Mouse (Mus musculus) cortical plate, adult 2 months (tissue): ENCODE data around the gene Tmem140. TPM values are rescaled to one million over a fixed set of nuclear protein-coding genes. Genes with fewer than 3 reads are reported as not detected.

Source experiments
- H3K27ac ChIP-seq: fragments of 200-500 bp; 2 replicates; pipeline ENCODE4 v1.5.1; 2012; ENCODE audit warnings: low read length, control low read depth, inconsistent platforms; ENCODE audit not compliant: insufficient read depth
- H3K4me1 ChIP-seq: fragments of 200-500 bp; 2 replicates; pipeline ENCODE4 v1.6.1; 2011; ENCODE audit warnings: low read length; ENCODE audit not compliant: control insufficient read depth, insufficient read depth
- H3K4me3 ChIP-seq: fragments of 200-500 bp; 2 replicates; pipeline ENCODE4 v1.5.1; 2011; ENCODE audit warnings: mild to moderate bottlenecking, low read length, control low read depth; ENCODE audit not compliant: insufficient read depth
- CTCF ChIP-seq: fragments of 200-500 bp; IDR thresholded peaks from 2 replicates; pipeline ENCODE4 v1.5.1; 2011; ENCODE audit warnings: mild to moderate bottlenecking, control low read depth, low read length; ENCODE audit not compliant: insufficient read depth; ENCODE audit errors: extremely low read depth
- POLR2A ChIP-seq: fragments of 200-500 bp; IDR thresholded peaks from 2 replicates; pipeline ENCODE4 v1.6.1; 2011; ENCODE audit warnings: mild to moderate bottlenecking, low read length, control low read depth; ENCODE audit not compliant: insufficient read depth; ENCODE audit errors: extremely low read depth
- polyA plus RNA-seq: library from polyadenylated mRNA; depleted of rRNA; stranded (reverse); fragments of >200 nt; gene quantifications from 2 replicates; pipeline ENCODE4 v1.2.3, GENCODE M21; 2012

Tmem140 gene
- polyA plus RNA-seq, 1 experiment, result 2.7 TPM

DNA sequence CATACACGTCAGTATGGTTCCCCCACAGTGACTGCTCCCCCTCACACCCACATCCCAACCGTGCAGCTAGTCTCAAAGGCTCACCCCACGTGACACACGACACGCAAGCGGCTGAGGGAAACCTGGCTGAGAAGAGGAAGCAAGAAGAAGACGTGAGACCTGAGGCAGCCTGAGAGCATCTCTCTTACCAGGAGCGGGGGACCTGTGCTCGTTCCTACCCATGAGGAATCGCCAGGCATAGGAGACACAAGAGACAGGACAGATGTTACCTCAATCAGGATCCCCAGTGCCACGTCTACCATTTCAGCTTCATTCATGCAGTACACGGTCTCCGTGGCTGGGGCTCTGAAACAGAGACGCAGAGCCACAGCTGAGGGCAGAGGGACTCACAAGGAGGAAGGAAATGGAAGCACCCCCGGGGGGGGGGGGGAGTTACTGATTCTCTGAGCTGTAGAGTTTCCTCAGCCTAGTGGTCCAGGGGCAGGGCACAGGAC is 12.4 kb downstream of the Tmem140 start:
- no peak overlapping the region for H3K4me3 ChIP-seq
- H3K27ac ChIP-seq, result peak overlapping the region; percentile 54
- peaks cover 1% of the 10 kb centered on the region for H3K4me1 ChIP-seq
- no peak for TF ChIP-seq POLR2A
- TF ChIP-seq CTCF, result no peak

DNA sequence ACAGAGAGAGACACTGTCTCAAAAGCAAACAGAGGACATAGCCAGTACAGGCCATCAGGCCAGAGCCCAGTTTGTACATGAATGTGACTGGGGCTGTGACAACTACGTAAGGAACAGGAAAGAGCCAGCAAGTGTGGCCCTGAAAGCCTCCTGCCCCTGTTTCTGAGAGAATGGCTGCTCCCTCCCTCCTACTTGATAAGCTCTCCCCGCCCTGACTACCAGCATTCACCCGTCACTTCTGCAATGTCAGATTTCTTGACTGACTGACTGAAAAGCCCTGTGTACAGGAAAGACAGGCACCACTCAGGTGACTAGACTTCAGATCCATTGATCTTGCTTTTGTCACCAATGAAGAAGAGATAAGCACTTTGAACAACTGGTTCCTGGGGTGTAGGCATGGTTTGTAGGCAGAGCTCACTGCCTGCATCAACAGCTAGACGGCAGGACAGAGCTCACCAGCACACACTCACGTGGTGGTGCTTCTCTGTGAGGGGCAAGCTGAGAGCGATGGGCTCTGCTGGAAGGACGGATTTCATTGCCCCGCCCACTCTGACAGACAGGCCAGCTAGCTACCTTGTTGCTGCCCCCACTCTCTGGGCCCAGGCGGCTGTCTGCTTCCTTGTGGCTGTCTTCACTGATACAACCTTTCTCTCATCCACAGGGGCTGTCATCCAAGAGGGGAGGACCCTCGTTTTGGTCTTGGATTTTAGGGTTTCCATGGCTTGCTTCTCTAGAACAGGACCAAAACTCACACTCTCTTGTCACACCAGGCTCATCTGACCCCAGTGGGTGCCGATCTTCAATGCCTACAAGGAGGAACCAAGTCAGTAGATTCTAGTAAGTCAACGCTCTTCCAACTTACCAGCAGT is 13.3 kb downstream of the Tmem140 start:
- peaks cover 1% of the 10 kb centered on the region for H3K4me1 ChIP-seq

DNA sequence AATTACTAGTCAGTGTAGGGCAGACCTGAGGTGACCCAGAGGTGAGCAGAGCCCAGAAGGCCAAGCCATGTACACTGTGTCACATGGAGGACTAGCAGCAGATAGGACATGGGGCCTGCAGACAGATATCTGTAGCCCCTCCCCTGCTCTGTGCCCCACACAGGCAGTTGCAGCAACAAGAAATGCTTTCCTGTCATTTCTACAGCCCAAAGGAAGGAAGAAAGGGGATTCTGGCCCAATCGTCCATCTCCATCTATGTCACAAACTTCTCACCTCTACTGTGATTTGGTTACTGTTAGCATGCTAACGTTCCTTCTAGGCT is 13.8 kb downstream of the Tmem140 start:
- Histone ChIP-seq H3K4me1 (peaks cover 1% of the 10 kb centered on the region), H3K27ac (no peak overlapping the region), H3K4me3 (no peak overlapping the region)
- no peak for TF ChIP-seq POLR2A
- TF ChIP-seq CTCF, result no peak

More for the DNA sequence above, 13.3 kb downstream of the Tmem140 start:
- H3K27ac ChIP-seq, result peak overlapping the region; percentile 54; the same call in 1 of the 2 replicates
- H3K4me3 ChIP-seq, result no peak overlapping the region
- no peak for TF ChIP-seq CTCF
- no peak for TF ChIP-seq POLR2A

DNA sequence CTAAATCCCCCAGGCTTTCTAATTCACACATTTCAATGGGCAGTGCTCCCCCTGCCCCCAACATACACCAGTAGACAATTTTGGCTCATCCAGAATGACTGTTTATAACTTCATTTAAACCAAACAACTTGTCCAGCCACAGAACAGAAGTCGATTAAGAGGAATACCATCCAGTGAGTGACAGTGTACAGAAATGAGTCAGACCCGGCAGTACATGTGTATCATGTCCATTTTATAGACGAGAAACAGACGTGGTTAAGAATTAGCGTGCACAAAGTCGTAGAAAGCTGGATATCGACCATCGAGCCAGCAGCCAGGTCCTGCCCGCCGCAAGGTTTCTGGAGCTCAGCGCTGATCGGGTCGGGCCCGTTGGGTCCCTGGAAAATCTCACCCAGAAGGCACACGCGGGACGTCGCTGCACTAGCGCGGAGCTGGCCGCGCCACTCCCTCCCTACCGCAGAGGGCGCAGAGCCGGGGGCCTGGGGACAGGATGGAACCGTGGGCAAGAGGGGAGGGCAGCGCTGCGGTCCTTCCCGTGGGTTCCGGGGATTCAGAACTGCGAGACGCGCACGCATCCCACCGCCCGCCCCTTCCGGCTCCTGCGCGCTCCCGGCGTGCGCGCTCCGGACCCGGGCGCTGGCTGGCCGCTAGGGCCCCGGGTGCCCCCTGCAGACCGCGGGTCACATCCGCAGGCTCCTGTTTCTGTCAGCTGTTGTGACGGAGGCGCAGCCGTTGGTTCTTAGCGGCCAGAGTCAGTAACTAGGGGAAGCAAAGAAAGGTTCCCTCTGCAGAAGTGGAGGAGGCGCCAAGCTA is 14.8 kb downstream of the Tmem140 start, which contains the start of gene Cyren:
Cyren (minus strand) TSS at position 552 of the 813 bp plus-strand sequence.
- peak within 1 kb of the TSS; percentile 80 for H3K4me3 ChIP-seq
- no peak for TF ChIP-seq CTCF
- peak; percentile 64; the same call in 1 of the 2 replicates for TF ChIP-seq POLR2A
- peak within 1 kb of the TSS; percentile 95 for H3K27ac ChIP-seq
- peaks cover 1% of the 10 kb centered on the region for H3K4me1 ChIP-seq

DNA sequence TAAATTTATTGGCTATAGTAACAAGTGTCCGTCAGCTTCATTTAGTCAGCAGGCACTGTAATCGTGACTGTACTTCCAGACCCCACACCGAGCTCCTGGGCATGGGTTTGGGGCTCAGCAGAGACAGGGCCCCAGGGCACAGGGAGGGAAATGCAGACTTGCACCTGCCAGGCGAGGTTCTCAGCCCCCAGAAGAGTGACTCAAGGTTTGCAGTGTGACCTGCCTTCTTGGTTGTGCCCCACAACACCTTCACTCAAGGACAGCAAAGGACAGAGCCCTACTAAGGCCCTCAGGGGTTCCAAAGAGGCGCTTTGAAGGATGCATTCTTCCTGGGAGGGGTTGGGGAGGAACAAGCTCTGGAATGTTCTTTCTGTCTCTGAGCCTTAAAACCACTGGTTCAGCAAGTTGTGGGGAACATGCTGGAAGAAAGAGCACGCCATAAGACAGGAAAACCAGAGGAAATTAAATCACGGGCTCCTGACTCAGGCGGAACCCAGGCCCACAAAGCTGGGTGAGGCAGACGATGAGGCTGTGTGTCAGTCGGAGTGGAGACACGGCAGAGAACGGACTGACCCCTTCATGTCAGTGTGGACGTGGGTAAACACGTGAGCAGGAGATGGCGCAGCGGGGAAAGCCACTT is 16.3 kb downstream of the Tmem140 start:
- TF ChIP-seq CTCF, result no peak
- no peak for TF ChIP-seq POLR2A

DNA sequence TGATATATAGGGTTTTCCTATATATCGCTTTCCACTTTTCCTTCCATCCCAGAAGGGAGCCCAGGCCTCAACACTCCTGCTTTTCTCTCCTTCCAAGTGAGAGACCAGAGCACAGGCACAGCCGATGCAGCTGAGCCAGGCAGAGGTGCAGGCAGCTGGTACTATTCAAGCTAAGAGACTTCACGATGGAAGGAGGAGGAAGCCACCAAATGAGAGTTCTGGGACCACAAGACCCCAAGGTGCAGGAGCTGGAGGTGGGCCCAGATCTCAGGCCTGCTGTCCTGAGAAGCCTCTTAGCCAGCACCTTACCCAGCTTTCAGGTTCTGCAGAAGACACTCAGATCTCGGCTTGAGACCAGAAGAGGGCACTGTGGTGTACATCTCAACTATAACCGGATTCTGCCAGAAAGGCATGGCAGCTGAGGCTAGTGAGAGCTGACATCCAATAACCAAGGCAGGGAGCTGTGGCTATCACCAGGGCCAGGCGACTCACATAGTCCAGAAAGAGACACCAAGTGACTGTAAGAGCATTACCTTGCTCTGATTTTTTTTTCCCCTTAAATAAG is 17.0 kb downstream of the Tmem140 start:
- peak; percentile 53 for TF ChIP-seq CTCF
- TF ChIP-seq POLR2A, result no peak
- peaks cover 1% of the 10 kb centered on the region for H3K4me1 ChIP-seq
- H3K4me3 ChIP-seq, result no peak overlapping the region
- no peak overlapping the region for H3K27ac ChIP-seq

More for the DNA sequence above, 16.3 kb downstream of the Tmem140 start:
- peaks cover 1% of the 10 kb centered on the region for H3K4me1 ChIP-seq
- H3K4me3 ChIP-seq, result no peak overlapping the region
- no peak overlapping the region for H3K27ac ChIP-seq

DNA sequence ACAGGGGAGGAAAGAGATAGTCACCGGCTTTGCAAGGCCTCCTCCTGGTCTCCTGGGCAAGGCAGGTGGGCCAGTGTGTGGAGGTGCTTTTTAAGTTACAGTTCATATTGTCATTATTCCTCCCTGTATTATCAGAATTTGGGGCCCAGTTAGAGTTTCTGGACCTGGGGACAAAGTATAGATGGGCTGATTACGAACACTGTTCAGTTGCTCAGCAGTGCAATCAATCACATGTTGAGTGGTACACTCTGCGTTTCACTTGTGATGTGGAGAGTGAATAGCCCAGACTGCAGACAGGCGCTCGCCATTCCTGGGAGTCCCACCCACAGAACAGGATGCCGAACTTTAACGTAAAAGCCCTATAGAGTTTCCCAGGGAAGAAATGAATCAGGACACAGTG is 21.8 kb downstream of the Tmem140 start:
- no peaks in the 10 kb centered on the region for H3K4me1 ChIP-seq
- H3K27ac ChIP-seq, result no peak overlapping the region
- TF ChIP-seq CTCF (no peak), POLR2A (no peak)

DNA sequence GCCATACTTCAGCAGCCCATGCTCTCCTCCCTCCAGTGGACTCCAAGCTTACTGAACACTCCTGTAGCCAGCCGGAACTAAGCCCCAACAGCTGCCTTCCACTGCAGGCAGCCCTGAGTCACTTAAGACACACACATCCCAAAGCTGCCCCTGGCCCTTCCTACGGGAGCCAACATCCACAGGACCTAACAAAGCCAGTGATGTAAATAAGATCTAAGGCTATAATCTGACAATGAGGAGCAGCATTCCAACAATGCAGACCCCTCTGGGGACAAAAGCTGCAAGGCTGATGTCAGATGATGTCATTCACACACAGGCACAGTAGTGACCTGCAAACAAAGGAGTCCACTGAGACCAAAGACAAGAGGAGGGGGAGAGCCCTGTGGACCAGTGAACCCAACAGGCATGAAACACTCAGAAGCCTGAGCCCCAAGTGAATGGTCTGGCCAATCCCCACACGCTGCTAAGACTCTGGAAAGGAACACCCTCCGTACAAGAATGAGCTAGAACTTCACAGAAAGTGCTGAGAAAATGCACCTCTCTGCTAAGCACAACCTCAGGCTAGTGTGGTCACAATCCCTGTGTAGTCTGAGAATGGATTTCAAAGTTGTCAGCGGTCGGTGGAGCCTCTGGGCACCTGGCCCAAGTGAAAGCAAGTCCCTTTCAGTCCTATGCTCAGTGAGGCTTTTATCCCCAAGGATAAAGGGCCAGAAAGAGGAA is 24.3 kb downstream of the Tmem140 start:
- no peak overlapping the region for H3K4me3 ChIP-seq
- peak overlapping the region; percentile 32; the same call in 1 of the 2 replicates for H3K27ac ChIP-seq
- H3K4me1 ChIP-seq, result no peaks in the 10 kb centered on the region
- TF ChIP-seq POLR2A (no peak), CTCF (no peak)

More for the DNA sequence above, 21.8 kb downstream of the Tmem140 start:
- H3K4me3 ChIP-seq, result no peak overlapping the region
